Mouse (Mus musculus): ENCODE measurements around the gene Sfpq.

The Sfpq gene

DNA sequence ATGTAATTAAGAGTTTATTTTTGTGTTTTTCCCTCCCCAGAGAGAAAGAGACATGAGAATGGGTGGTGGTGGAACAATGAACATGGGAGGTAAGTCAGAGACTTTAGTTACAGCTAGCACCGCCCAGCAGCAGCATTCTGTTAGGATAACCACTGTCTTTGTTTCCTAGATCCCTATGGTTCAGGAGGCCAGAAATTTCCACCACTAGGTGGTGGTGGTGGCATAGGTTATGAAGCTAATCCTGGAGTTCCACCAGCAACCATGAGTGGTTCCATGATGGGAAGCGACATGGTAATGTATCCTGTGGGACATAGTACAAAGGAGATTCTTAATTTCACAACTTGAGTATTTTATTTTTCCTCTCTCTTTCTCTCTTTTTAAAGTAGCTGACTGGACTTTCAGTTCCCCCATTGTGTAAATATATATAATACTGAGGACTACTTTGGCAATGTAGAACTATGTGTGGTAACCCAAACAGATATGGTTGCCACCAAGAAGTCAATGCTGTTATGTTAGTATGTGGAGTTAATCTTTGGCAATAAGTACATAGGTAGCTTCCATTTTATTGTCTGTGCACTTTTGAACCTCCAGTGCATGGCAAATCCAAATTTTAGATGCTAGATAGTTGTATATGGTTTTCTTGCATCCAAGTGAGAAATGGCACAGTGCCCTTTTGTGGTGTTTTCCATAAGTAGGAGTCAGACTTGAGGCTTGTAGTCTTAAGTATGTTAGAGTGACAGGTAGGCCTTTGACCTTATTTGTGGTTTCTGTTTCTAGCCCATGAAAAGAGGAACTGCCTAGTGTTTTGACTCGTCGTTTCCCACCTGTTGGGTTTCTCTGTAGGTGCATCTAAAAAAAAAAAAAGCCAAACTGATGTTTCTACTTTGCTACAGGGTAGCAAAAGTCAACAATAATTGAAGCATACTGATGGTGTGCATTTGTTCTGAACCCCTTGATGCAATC lies 6.4 kb downstream of the Sfpq start:
- DNase-seq (ENCODE audit: low spot score): no peak

GRCm38 (mm10) chr4:127037158-127037557 lies 16.0 kb downstream of the Sfpq start:
- DNase-seq (ENCODE audit: low spot score): peak; percentile 64

DNA sequence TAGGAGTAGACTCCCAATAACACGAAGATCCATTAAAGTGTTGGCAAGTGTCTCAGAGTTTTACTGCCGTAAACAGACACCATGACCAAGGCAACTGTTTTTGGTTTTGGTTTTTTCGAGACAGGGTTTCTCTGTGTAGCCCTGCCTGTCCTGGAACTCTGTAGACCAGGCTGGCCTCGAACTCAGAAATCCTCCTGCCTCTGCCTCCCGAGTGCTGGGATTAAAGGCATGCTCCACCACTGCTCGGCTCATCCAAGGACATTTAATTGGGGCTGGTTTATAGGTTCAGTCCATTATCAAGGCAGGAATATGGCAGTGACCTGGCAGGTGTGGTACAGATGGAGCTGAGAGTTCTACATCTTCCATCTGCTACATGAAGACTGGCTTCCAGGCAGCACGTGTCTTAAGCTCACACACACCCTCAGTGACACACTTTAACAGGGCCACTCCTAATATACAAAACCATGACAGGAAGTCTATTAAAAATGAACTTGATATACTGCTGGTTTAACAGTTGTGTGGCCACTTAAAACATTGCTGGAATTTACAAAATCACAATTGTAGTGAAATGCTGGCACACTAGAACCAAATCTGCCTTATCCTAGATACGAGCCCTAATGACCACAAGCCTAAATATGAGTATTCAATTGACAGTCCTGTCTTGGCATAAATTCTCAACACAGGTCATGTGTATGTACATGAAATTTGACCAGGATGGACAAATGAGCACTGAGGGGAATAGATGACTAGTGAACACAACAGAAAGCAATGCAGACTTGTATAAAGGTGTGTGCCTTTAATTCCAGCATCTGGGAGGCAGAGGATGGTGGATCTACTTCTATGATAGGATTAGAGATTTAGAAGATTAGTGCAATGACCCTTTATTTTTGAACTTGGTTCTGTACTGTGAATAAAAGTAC lies 17.0 kb downstream of the Sfpq start:
- DNase-seq (ENCODE audit: low spot score): no peak

DNA sequence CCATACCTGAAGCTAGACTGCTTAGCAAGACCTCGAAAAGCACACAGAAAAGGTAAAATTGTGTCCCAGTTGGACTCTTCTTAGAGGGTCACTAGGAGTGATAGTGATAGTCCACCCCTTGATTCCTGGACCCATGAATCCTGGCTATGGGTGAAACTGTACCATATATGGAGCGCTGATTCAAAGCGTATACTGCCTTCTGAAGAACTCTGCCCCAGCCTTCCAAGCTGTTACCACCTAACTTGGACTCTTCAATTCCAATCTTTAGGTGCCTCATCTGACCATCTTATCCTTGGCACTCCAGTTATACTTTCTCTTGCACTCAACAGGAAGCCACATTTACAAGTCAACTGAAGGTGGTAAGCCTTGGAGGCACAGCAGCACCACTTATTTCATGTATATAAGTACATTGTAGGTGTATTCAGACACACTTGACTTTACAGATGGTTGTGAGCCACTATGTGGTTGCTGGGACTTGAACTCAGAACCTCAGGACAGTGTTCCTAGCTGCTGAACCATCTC lies 17.8 kb downstream of the Sfpq start:
- DNase-seq (ENCODE audit: low spot score): no peak

DNA sequence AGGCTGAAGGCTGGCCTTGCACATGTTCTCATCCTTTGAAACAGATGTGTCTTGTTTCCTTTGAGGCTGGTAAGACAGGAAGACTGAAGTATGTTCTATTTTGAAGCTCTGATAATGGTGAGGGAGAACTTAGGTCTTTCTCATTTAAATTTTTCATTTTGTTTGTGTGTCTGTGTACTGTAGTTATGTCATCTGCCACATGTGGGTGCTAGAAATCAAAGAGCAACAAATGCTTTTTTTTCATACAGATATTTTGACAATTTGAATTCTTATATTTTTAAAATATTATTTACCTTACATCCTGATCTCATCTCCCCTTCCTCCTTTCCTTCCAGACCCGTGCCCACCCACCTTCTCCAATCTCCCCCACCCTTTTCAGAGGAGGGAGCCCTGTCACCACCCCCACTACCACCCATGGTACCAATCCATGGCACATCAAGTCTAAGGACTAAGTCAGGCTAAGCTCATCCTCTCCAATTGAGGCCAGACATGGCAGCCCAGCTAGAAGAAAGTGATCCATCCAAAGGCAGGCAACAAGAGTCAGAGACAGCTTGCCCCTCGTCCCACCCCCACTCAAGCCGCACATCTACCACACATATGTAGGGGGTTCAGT lies 18.9 kb downstream of the Sfpq start:
- no peak for DNase-seq (ENCODE audit: low spot score)

GRCm38 (mm10) chr4:127043540-127043939 lies 22.4 kb downstream of the Sfpq start:
- DNase-seq (ENCODE audit: low spot score): no peak

- no peak for DNase-seq (ENCODE audit: low spot score)
Measured at GRCm38 (mm10) chr4:127051121-127051520, 30.0 kb downstream of the Sfpq start.

GRCm38 (mm10) chr4:127053071-127053470 lies 31.9 kb downstream of the Sfpq start:
- no peak for DNase-seq (ENCODE audit: low spot score)

- no peak for DNase-seq (ENCODE audit: low spot score)
Measured at GRCm38 (mm10) chr4:127054522-127055198, 33.5 kb downstream of the Sfpq start.

- DNase-seq (ENCODE audit: low spot score): peak; percentile 89
Measured at GRCm38 (mm10) chr4:127060585-127061290, 39.6 kb downstream of the Sfpq start, which contains the start of gene Zmym1. Gene Zmym1, minus strand, starts transcription at chr4:127061152.

- no peak for DNase-seq (ENCODE audit: low spot score)
Measured at GRCm38 (mm10) chr4:127064051-127064450, 42.9 kb downstream of the Sfpq start.

- DNase-seq (ENCODE audit: low spot score): no peak
Measured at GRCm38 (mm10) chr4:127074915-127075314, 53.8 kb downstream of the Sfpq start.

- peak; percentile 96 for DNase-seq (ENCODE audit: low spot score)
Measured at GRCm38 (mm10) chr4:127076875-127077548, 55.9 kb downstream of the Sfpq start, which contains the start of gene Zmym6. Gene Zmym6, plus strand, starts transcription at chr4:127077383.

GRCm38 (mm10) chr4:127080806-127081205 lies 59.7 kb downstream of the Sfpq start:
- no peak for DNase-seq (ENCODE audit: low spot score)

- no peak for DNase-seq (ENCODE audit: low spot score)
Measured at GRCm38 (mm10) chr4:127083131-127083530, 62.0 kb downstream of the Sfpq start.

DNA sequence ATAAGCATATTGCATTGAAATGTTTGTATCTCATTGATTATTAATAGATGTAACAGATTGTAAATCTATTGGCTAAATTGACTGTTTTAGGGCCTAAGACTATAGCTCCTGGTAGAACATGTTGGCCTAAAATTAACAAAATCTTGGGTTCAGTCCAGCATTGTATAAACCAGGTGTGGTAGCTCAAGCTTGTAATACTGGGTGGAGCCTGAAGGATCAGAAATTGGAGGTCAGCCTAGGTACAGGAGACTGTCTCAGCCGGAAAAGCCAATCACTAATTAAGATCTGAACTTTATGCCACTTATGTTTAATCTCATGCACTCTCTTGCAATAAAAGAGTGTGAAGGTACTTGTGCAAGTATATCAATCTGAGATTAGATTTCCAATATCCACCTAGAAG lies 64.6 kb downstream of the Sfpq start:
- DNase-seq (ENCODE audit: low spot score): no peak

Data from yolk sac, embryonic 10.5 days (tissue).